Mouse (Mus musculus): ENCODE measurements around the gene Iqgap1. TPM values are rescaled to one million over a fixed set of nuclear protein-coding genes. Genes with fewer than 3 reads are reported as not detected.

The Iqgap1 gene
- 29.4 and 62.3 TPM in 2 replicates for polyA plus RNA-seq (2011; ENCODE audit: insufficient read depth, insufficient read length, low replicate concordance, missing spikeins)

- 83% methylated on average over 11 of the region's 11 CpGs for WGBS
- no peak within 1 kb of the TSS for H3K4me3 ChIP-seq (replicated peaks; ENCODE audit: control insufficient read depth, low read depth, low read length)
- H3K4me1 ChIP-seq (ENCODE audit: control insufficient read depth, insufficient read depth, low read length), result peaks cover 1% of the 10 kb centered on the region; the same call in 1 of the 2 replicates
- no peak within 1 kb of the TSS for H3K27ac ChIP-seq (ENCODE audit: control insufficient read depth, insufficient read depth, low read depth, low read length, poor library complexity)
- TF ChIP-seq CTCF (IDR thresholded peaks at IDR 0.05; ENCODE audit: control insufficient read depth, insufficient read depth, low read length) (no peak), POLR2A (IDR thresholded peaks at IDR 0.05; ENCODE audit: borderline replicate concordance, control insufficient read depth, low read depth, low read length) (no peak)
Measured at GRCm38 (mm10) chr7:80825843-80826403, at the start of gene Iqgap1. Gene Iqgap1, minus strand, starts transcription at chr7:80825974.

GRCm38 (mm10) chr7:80873631-80874030 lies 47.9 kb upstream of the Iqgap1 start:
- no peak overlapping the region for H3K4me3 ChIP-seq (replicated peaks; ENCODE audit: control insufficient read depth, low read depth, low read length)
- H3K4me1 ChIP-seq (ENCODE audit: control insufficient read depth, insufficient read depth, low read length), result no peaks in the 10 kb centered on the region; the same call in 1 of the 2 replicates
- TF ChIP-seq CTCF (IDR thresholded peaks at IDR 0.05; ENCODE audit: control insufficient read depth, insufficient read depth, low read length) (no peak), POLR2A (IDR thresholded peaks at IDR 0.05; ENCODE audit: borderline replicate concordance, control insufficient read depth, low read depth, low read length) (no peak)
- no peak overlapping the region for H3K27ac ChIP-seq (ENCODE audit: control insufficient read depth, insufficient read depth, low read depth, low read length, poor library complexity)
- WGBS, result 90% methylated on average over 2 of the region's 2 CpGs

- H3K4me1 ChIP-seq (ENCODE audit: control insufficient read depth, insufficient read depth, low read length), result no peaks in the 10 kb centered on the region; the same call in 1 of the 2 replicates
- WGBS, result 52% methylated on average over 5 of the region's 5 CpGs
- no peak overlapping the region for H3K4me3 ChIP-seq (replicated peaks; ENCODE audit: control insufficient read depth, low read depth, low read length)
- no peak overlapping the region for H3K27ac ChIP-seq (ENCODE audit: control insufficient read depth, insufficient read depth, low read depth, low read length, poor library complexity)
- TF ChIP-seq CTCF (IDR thresholded peaks at IDR 0.05; ENCODE audit: control insufficient read depth, insufficient read depth, low read length), result no peak
- TF ChIP-seq POLR2A (IDR thresholded peaks at IDR 0.05; ENCODE audit: borderline replicate concordance, control insufficient read depth, low read depth, low read length), result no peak
Measured at GRCm38 (mm10) chr7:80873038-80873437, 47.3 kb upstream of the Iqgap1 start.

GRCm38 (mm10) chr7:80868686-80869085 lies 42.9 kb upstream of the Iqgap1 start:
- H3K4me3 ChIP-seq (replicated peaks; ENCODE audit: control insufficient read depth, low read depth, low read length), result no peak overlapping the region
- no peak overlapping the region for H3K27ac ChIP-seq (ENCODE audit: control insufficient read depth, insufficient read depth, low read depth, low read length, poor library complexity)
- no peak for TF ChIP-seq CTCF (IDR thresholded peaks at IDR 0.05; ENCODE audit: control insufficient read depth, insufficient read depth, low read length)
- no peak for TF ChIP-seq POLR2A (IDR thresholded peaks at IDR 0.05; ENCODE audit: borderline replicate concordance, control insufficient read depth, low read depth, low read length)
- WGBS, result 72% methylated on average over 2 of the region's 2 CpGs
- peaks cover 5% of the 10 kb centered on the region; the same call in 1 of the 2 replicates for H3K4me1 ChIP-seq (ENCODE audit: control insufficient read depth, insufficient read depth, low read length)

GRCm38 (mm10) chr7:80866514-80867147 lies 40.9 kb upstream of the Iqgap1 start:
- WGBS, result 65% methylated on average over 7 of the region's 7 CpGs
- Histone ChIP-seq H3K4me3 (replicated peaks; ENCODE audit: control insufficient read depth, low read depth, low read length) (no peak overlapping the region), H3K27ac (ENCODE audit: control insufficient read depth, insufficient read depth, low read depth, low read length, poor library complexity) (no peak overlapping the region), H3K4me1 (ENCODE audit: control insufficient read depth, insufficient read depth, low read length) (peaks cover 5% of the 10 kb centered on the region; the same call in 1 of the 2 replicates)
- TF ChIP-seq POLR2A (IDR thresholded peaks at IDR 0.05; ENCODE audit: borderline replicate concordance, control insufficient read depth, low read depth, low read length) (no peak), CTCF (IDR thresholded peaks at IDR 0.05; ENCODE audit: control insufficient read depth, insufficient read depth, low read length) (no peak)

- H3K4me1 ChIP-seq (ENCODE audit: control insufficient read depth, insufficient read depth, low read length), result peaks cover 5% of the 10 kb centered on the region; the same call in 1 of the 2 replicates
- peak overlapping the region; percentile 69 for H3K27ac ChIP-seq (ENCODE audit: control insufficient read depth, insufficient read depth, low read depth, low read length, poor library complexity)
- TF ChIP-seq CTCF (IDR thresholded peaks at IDR 0.05; ENCODE audit: control insufficient read depth, insufficient read depth, low read length) (no peak), POLR2A (IDR thresholded peaks at IDR 0.05; ENCODE audit: borderline replicate concordance, control insufficient read depth, low read depth, low read length) (no peak)
- 36% methylated on average over 7 of the region's 7 CpGs for WGBS
- no peak overlapping the region for H3K4me3 ChIP-seq (replicated peaks; ENCODE audit: control insufficient read depth, low read depth, low read length)
Measured at GRCm38 (mm10) chr7:80865521-80865920, 39.7 kb upstream of the Iqgap1 start.

- TF ChIP-seq CTCF (IDR thresholded peaks at IDR 0.05; ENCODE audit: control insufficient read depth, insufficient read depth, low read length) (no peak), POLR2A (IDR thresholded peaks at IDR 0.05; ENCODE audit: borderline replicate concordance, control insufficient read depth, low read depth, low read length) (peak; percentile 44; the same call in 1 of the 2 replicates)
- H3K4me1 ChIP-seq (ENCODE audit: control insufficient read depth, insufficient read depth, low read length), result peaks cover 5% of the 10 kb centered on the region; the same call in 1 of the 2 replicates
- peak overlapping the region; percentile 1 for H3K4me3 ChIP-seq (replicated peaks; ENCODE audit: control insufficient read depth, low read depth, low read length)
- peak overlapping the region; percentile 69 for H3K27ac ChIP-seq (ENCODE audit: control insufficient read depth, insufficient read depth, low read depth, low read length, poor library complexity)
- 6% methylated on average over 8 of the region's 8 CpGs for WGBS
Measured at GRCm38 (mm10) chr7:80864831-80865230, 39.1 kb upstream of the Iqgap1 start.

GRCm38 (mm10) chr7:80864151-80864550 lies 38.4 kb upstream of the Iqgap1 start:
- WGBS, result 15% methylated on average over 1 of the region's 1 CpGs
- TF ChIP-seq CTCF (IDR thresholded peaks at IDR 0.05; ENCODE audit: control insufficient read depth, insufficient read depth, low read length) (no peak), POLR2A (IDR thresholded peaks at IDR 0.05; ENCODE audit: borderline replicate concordance, control insufficient read depth, low read depth, low read length) (no peak)
- H3K4me3 ChIP-seq (replicated peaks; ENCODE audit: control insufficient read depth, low read depth, low read length), result no peak overlapping the region
- no peak overlapping the region for H3K27ac ChIP-seq (ENCODE audit: control insufficient read depth, insufficient read depth, low read depth, low read length, poor library complexity)
- H3K4me1 ChIP-seq (ENCODE audit: control insufficient read depth, insufficient read depth, low read length), result peaks cover 5% of the 10 kb centered on the region; the same call in 1 of the 2 replicates

Measured in bone marrow, adult 2 months (tissue).